ENCODE assay signal across 21 mouse cellular contexts in the genomic region with DNA sequence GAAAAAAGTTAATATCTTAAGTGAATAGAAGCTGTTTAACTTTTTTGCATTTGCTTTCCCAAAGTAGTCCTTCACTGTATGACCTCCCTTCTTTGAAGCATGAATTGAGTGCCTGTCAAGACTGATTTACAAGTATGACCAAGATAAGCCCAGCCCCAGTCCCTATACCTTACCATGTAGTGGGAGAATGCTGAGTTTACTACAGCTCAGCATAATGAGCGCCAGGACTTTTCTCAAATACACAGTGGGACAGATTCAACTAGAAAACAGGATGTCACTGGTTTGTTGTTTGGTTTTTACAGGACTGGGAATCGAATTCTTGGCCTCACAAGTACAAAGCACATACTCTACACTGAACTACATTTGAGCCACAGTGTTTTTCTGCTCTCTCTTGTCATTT.
DNase-seq lines count a peak whose midpoint lies in the region; ATAC-seq and TF ChIP-seq lines count a peak whose summit lies in the region.
"Had no signal": no experiment of that assay in that cellular context is flagged by ENCODE, and none has a peak within 500 bp of the region (broad histone marks: within the 10 kb centered on the region; RNA-seq: fewer than 3 reads in every experiment).

No protein-coding gene starts in this region.

- peak overlapping the region; percentile 8; the same call in 1 of the 2 replicates for H3K27ac ChIP-seq in hindbrain, embryonic 13.5 days
- H3K27ac ChIP-seq in hindbrain, postnatal 0 days = no peak overlapping the region
- peak overlapping the region; percentile 65 for H3K27ac ChIP-seq in embryonic facial prominence, embryonic 12.5 days
- no peak overlapping the region for H3K27ac ChIP-seq in intestine, embryonic 15.5 days
- H3K27ac ChIP-seq: forebrain, embryonic 13.5 days; heart, embryonic 13.5 days; hindbrain, embryonic 12.5 days had no signal

- no peaks in the 10 kb centered on the region for H3K36me3 ChIP-seq in hindbrain, embryonic 13.5 days
- no peaks in the 10 kb centered on the region for H3K36me3 ChIP-seq in hindbrain, postnatal 0 days (ENCODE audit: insufficient read depth, low read length)
- no peaks in the 10 kb centered on the region for H3K36me3 ChIP-seq in embryonic facial prominence, embryonic 12.5 days
- no peaks in the 10 kb centered on the region for H3K36me3 ChIP-seq in intestine, embryonic 15.5 days
- H3K36me3 ChIP-seq: G1E; heart, embryonic 13.5 days; hindbrain, embryonic 12.5 days had no signal

- 69% methylated on average over 2 of the region's 2 CpGs for WGBS in hindbrain, embryonic 13.5 days
- WGBS in hindbrain, postnatal 0 days = 79% methylated on average over 2 of the region's 2 CpGs
- 48% methylated on average over 2 of the region's 2 CpGs for WGBS in embryonic facial prominence, embryonic 12.5 days
- WGBS in intestine, embryonic 15.5 days = 28% methylated on average over 2 of the region's 2 CpGs

- TF ChIP-seq CTCF in hindbrain, postnatal 0 days (IDR thresholded peaks at IDR 0.05; ENCODE audit: low read depth) = no peak

- no peak overlapping the region for H3K4me2 ChIP-seq in hindbrain, embryonic 13.5 days
- no peak overlapping the region for H3K4me2 ChIP-seq in hindbrain, postnatal 0 days (ENCODE audit: low read depth, low read length)
- H3K4me2 ChIP-seq in embryonic facial prominence, embryonic 12.5 days (replicated peaks) = no peak overlapping the region
- no peak overlapping the region for H3K4me2 ChIP-seq in intestine, embryonic 15.5 days (replicated peaks)
- H3K4me2 ChIP-seq: forebrain, embryonic 13.5 days; heart, embryonic 13.5 days; hindbrain, embryonic 12.5 days had no signal

- no peak overlapping the region for H3K9ac ChIP-seq in hindbrain, embryonic 13.5 days
- no peak overlapping the region for H3K9ac ChIP-seq in hindbrain, postnatal 0 days (replicated peaks; ENCODE audit: low read length)
- H3K9ac ChIP-seq in embryonic facial prominence, embryonic 12.5 days = no peak overlapping the region; the same call in 1 of the 2 replicates
- no peak overlapping the region for H3K9ac ChIP-seq in intestine, embryonic 15.5 days
- H3K9ac ChIP-seq: forebrain, embryonic 13.5 days; forebrain, postnatal 0 days; heart, embryonic 13.5 days; hindbrain, embryonic 12.5 days had no signal

- no peaks in the 10 kb centered on the region for H3K9me3 ChIP-seq in hindbrain, embryonic 13.5 days
- no peaks in the 10 kb centered on the region for H3K9me3 ChIP-seq in hindbrain, postnatal 0 days (ENCODE audit: low read length)
- H3K9me3 ChIP-seq in embryonic facial prominence, embryonic 12.5 days = no peaks in the 10 kb centered on the region
- no peaks in the 10 kb centered on the region for H3K9me3 ChIP-seq in intestine, embryonic 15.5 days
- H3K9me3 ChIP-seq: forebrain, embryonic 13.5 days; G1E; heart, embryonic 13.5 days; hindbrain, embryonic 12.5 days had no signal

- no peak for DNase-seq in hindbrain, postnatal 0 days (ENCODE audit: low spot score)
- DNase-seq in retina, embryonic 14.5 days (ENCODE audit: low spot score) = peak; percentile 68
- no peak for DNase-seq in cerebellum, adult 11-12 months
- no peak for DNase-seq in cerebellum, adult 18-20 months
- DNase-seq in gastrocnemius, postnatal 25 days = no peak
- DNase-seq: adrenal gland, adult 8-10 months; adrenal gland, postnatal 36 days; B cell, adult 2 months; cerebellum, adult 9-10 months; cerebellum, postnatal 25 days; forebrain, postnatal 0 days; gastrocnemius, postnatal 14 days; heart, postnatal 36 days had no signal

- H3K4me1 ChIP-seq in hindbrain, embryonic 13.5 days (replicated peaks) = peaks cover 15% of the 10 kb centered on the region
- H3K4me1 ChIP-seq in hindbrain, postnatal 0 days (ENCODE audit: insufficient read depth, low read length) = no peaks in the 10 kb centered on the region
- peaks cover 17% of the 10 kb centered on the region for H3K4me1 ChIP-seq in embryonic facial prominence, embryonic 12.5 days
- no peaks in the 10 kb centered on the region for H3K4me1 ChIP-seq in intestine, embryonic 15.5 days (replicated peaks)
- H3K4me1 ChIP-seq: forebrain, embryonic 13.5 days had no signal

- no peaks in the 10 kb centered on the region for H3K27me3 ChIP-seq in hindbrain, embryonic 13.5 days
- H3K27me3 ChIP-seq in hindbrain, postnatal 0 days (ENCODE audit: insufficient read depth, low read length) = no peaks in the 10 kb centered on the region
- H3K27me3 ChIP-seq in embryonic facial prominence, embryonic 12.5 days = no peaks in the 10 kb centered on the region
- no peaks in the 10 kb centered on the region for H3K27me3 ChIP-seq in intestine, embryonic 15.5 days (replicated peaks)
- H3K27me3 ChIP-seq: heart, embryonic 13.5 days; hindbrain, embryonic 12.5 days had no signal

- no peak overlapping the region for H3K4me3 ChIP-seq in hindbrain, embryonic 13.5 days
- H3K4me3 ChIP-seq in hindbrain, postnatal 0 days (ENCODE audit: low read length) = no peak overlapping the region
- no peak overlapping the region for H3K4me3 ChIP-seq in embryonic facial prominence, embryonic 12.5 days
- H3K4me3 ChIP-seq in intestine, embryonic 15.5 days (replicated peaks) = no peak overlapping the region
- H3K4me3 ChIP-seq: forebrain, embryonic 13.5 days; heart, embryonic 13.5 days; hindbrain, embryonic 12.5 days had no signal

- no peak for ATAC-seq in hindbrain, embryonic 13.5 days (ENCODE audit: low FRiP score)
- ATAC-seq in hindbrain, postnatal 0 days = no peak
- ATAC-seq in embryonic facial prominence, embryonic 12.5 days (ENCODE audit: insufficient number of reproducible peaks, insufficient read depth, low FRiP score, low TSS enrichment) = 0 out of 2 replicates have a peak, but pooled peaks have one; percentile 44
- ATAC-seq in intestine, embryonic 15.5 days = 0 out of 2 replicates have a peak, but pooled peaks have one; percentile 52
- ATAC-seq: CD4-positive, CD25-positive, alpha-beta regulatory T cell, adult 4 months; forebrain, embryonic 13.5 days; forebrain, postnatal 0 days had no signal

Comparison
In these comparisons a context has a peak if more than half of its experiments do, and no peak if none do; other contexts are left out.
1. H3K27ac ChIP-seq: peak in hindbrain, embryonic 13.5 days (single experiment) and embryonic facial prominence, embryonic 12.5 days (single experiment); none in hindbrain, postnatal 0 days (single experiment) and intestine, embryonic 15.5 days (single experiment).
2. ATAC-seq: peak in embryonic facial prominence, embryonic 12.5 days (single experiment) and intestine, embryonic 15.5 days (single experiment); none in hindbrain, embryonic 13.5 days (single experiment) and hindbrain, postnatal 0 days (single experiment).